Mouse (Mus musculus) inflammation-experienced regulatory T-cells, adult 6 months (primary cell): ENCODE data around the gene Pla2g1b. TPM values are rescaled to one million over a fixed set of nuclear protein-coding genes. Genes with fewer than 3 reads are reported as not detected.

Experiments used
- ATAC-seq: one replicate; pipeline ENCODE4 v1.8.0; 2017
- polyA plus RNA-seq, 3 experiments: library from polyadenylated mRNA; unstranded; fragments of 100-300 nt; shearing (Covaris generic); gene quantifications; one replicate each; pipeline ENCODE4 v1.2.1; 2017

Gene Pla2g1b
- polyA plus RNA-seq, 3 experiments from 2014 or later = not detected

DNA sequence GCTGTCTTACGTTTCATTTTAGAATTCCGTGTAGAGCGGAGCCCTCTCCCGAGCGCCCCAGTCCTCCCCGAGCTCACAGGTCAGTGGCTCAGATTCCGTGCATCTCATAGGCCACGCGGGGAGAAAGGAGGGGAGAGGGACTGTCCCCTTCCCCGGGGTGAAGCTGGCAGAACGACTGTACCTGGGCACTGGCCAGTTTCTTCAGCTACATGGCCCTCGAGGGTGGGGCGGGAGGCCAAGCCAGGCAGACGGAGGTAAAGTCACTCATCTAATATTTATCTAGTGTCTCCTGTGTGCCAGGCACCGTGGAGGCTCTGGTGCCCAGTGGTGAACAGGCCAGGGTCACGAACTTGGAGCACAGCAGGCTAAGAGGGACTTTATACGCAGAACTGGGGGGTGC, 19.0 kb upstream of the Pla2g1b start:
- ATAC-seq = no peak

DNA sequence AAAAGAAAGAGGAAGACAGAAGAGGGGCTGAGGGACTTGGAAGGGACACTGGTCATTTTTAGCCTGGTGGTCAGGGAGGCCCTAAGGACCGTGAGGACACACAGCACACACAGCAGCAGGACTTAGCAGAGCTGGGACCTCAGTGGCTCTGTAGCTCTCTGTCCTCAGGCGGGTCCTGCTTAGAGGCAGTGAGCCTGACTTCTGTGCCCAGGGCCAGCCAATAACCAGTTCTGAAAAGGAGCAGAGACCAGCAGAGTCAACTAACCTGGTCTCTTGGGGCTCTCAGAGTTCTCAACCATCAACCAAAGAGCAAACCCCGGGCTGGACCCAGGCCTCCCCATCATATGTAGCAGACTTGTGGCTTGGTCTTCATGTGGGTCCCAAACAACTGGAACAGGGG, 16.8 kb upstream of the Pla2g1b start:
- no peak for ATAC-seq

DNA sequence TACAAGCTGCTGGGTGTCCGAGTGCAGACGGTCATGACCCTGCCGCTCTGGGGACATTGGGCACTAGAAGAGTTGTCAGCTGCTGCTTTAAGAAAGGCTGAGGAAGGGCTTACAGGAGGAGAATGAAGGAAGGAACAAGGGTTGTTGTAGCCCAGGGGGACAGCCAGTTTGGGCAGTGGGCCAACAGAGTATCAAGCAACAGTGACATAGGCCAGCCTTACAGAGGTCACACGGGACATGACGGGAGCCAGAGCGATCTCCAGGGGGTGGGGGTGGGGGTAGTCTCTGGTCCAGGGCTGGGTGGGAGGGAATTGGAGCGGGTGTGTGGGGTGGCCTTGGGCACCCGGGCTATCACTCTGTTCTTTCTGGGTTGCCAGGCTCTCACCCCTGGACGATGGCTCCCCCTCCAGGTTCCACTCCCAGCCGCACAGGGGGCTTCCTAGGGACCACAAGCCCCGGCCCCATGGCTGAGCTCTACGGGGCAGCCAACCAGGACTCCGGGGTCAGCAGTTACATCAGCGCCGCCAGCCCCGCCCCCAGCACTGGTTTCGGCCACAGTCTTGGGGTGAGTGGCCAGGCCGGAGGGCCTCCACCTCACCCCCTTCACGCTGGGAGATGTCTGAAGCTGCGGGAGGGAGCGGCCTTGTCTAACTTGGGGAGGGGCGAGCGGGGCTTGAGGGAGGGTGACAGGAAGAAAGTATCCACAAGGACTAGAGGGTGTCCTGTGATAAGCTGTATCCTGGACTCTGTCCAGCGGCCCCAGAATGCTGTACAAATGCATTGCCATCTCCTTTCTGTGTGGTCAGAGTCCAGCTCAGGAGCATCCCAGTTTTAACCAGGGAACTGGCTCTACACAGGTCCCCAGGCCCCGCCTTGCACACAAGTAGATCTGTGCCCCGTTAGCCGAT, 15.4 kb upstream of the Pla2g1b start:
- no peak for ATAC-seq

DNA sequence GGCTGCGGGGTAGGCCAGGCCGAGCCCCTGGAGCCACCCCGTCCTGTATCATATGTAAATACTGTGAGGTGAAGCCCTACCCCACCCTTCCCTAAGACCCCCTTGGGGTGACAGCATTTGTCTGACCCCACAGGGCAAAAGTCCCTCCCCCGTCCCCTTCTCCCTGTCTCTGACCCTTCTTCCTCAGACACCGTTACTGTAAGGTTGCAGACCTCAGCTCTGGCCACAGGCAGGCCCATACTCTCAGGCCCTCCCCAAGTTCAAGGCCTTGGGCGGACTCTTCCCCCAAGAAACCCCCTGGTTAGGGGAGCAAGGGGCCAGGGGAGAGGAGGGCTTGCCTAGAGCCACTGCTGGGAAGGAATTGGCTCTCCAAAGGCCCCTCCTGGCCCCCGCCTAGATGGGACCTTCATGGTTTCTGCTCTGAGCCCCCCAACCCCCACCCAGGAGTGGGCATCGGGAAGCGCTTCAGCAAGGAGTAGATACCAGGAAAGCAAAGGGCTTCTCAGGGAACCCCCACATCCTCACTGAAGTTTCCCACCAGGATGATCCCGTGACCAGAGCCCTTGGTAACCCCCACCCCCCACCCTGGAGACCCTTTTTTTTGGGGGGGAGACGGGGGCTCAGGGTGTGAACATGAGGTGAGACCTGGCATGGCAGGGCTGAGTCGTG, 11.5 kb upstream of the Pla2g1b start:
- no peak for ATAC-seq

DNA sequence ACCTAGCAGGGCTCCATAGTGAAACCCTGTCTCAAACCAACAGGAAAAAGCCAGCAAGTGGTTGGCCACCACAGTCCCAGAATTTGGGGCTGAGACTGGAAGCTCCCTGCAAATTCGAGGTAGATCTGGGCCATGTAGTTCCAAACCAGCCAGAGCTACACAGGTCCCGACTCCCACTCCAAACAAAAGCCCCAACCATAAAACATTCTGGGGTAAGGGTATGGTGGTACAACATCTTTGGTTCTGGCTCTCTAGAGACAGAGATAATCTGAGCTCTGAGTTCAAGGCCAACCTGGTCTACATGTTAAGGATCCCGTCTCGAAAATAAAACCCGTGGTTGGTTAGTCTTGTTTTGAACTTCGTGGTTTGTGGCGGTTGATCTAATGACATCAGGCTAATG, 10.2 kb upstream of the Pla2g1b start:
- no peak for ATAC-seq

DNA sequence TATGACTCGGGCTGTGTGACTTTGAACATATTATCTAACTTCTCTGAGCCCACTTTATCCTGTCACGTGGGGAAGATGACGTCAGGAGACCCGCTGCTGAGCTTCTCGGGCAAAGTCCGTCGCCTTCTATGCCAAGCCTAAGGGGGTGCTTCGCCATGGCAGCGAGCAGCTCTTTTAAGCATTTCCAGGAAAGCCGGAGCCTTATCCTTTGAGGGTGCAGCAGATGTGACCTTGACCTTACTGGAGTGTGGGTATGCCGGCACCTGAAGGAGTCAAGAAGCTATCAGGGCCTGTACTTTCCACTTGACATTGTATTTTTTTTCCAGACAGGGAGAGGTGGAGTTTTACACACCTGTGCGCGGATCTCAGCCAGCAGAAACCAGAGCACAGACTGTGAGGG, 7.1 kb upstream of the Pla2g1b start:
- ATAC-seq = no peak

DNA sequence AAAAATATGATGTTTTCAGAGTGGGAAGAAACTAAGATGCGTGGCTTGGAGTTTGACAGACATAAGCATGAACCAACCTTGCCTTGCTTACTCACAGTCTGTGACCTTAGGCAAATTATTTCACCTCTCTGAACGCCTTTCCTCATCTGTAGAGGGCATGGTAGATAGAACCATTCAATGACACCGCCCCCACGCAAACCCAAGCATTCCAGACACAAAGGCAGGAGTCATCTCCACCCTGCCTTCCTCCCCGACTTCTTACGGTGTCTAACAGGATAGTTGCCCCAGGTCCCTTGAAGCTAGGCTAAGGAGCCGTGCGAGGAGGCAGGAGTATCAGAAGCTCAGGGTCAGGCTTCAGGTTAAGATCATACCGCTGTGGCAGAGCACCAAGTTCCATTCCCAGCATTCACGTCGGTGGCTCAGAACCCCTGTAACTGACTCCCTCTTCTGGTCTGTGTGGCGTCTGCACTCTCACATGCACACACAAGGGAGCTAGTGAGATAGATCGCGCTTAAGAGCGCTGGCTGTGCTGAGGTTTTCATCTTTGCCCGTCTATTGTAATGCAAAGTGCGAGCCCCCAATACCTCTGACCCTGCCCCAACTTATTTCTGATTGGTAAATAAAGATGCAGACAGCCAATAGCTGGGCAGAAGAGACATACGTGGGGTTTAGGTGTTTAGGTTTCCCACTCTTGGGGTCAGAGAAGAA, 1.5 kb upstream of the Pla2g1b start:
- no peak for ATAC-seq

DNA sequence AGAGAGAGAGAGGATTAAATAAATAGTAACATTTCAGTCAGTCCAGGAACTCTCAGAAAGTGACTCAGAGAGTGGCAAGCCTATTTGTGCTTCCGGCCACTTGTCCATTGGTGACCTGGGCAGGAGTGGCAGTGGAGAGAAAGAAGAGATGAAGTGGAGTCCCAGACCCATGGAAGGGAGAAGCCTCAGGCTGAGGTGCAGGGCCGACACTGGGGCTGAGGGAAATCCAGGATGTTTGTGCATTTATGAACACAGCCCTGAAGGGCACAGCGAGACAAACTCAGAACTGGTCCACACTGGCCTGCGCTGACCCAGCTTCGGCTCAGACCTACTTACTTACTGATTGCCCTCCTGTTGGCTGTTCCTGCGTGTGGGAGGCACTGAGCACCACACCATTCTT, 3.7 kb downstream of the Pla2g1b start:
- no peak for ATAC-seq

DNA sequence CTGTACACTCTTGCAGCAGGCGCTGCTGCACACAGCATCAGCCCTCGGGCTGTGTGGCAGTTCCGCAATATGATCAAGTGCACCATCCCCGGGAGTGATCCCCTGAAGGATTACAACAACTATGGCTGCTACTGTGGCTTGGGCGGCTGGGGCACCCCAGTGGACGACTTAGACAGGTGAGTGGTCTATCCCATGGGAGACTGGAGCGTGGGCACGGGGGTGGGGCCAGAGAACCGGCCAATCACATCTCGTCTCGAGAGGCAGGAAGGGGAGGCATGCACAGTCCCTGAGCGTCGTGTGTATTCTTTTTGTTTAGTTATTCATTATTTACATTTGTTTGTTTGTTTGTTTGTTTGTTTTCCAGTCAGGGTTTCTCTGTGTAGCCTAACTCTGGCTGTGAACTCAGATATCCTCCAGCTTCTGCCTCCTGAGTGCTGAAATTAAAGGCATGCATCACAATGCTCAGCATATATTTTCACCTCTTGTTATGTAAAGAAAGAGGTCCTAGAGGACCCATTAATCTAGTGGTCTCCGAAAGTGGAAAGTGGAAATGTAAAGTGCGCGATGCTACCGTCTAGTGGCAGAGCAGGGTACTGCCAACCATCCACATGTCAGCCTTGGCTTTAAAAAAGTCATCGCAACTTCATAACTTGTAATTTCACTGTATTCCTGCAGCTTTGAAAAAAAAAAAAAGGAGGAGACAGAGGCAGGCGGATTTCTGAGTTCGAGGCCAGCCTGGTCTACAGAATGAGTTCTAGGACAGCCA, 4.9 kb downstream of the Pla2g1b start:
- peak; percentile 32 for ATAC-seq

DNA sequence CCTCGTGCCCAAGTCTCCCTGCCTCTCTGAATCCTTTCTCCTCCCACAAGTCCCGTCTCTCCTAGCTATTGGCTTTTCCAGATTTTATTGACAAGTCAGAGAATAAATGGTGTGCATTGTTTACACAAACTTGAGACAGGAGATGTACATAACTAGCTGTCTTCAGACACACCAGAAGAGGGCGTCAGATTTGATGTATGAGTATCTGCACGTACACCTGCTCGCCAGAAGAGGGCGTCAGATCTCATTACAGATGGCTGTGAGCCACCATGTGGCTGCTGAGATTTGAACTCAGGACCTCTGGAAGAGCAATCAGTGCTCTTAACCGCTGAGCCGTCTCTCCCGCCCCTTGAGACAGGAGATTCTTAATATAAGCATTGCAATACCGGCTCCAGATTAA, 7.1 kb downstream of the Pla2g1b start:
- no peak for ATAC-seq

DNA sequence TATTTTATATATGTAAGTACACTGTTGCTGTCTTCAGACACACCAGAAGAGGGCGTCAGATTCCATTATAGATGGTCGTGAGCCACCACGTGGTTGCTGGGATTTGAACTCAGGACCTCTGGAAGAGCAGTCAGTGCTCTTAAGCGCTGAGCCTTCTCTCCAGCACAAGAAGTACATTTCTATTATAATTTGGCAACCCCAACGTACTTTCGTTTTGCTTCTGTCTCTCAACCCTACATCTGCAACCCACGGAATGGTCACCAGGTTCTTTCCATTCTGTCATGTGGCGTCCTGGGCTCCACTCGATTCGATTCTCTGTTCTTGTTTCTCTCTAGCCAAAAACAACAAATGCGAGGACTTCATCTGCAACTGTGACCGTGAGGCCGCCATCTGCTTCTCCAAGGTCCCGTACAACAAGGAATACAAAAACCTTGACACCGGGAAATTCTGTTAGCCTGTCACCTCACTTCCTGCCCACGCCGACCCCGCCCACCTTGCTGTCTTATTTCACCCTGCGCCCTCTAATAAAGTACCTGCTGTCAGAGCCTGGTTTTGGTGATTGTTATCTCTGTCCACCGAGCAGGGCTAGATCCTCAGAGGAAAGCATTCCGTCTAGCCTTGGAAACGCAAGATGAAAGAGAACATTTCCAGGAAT, 8.2 kb downstream of the Pla2g1b start:
- ATAC-seq = peak; percentile 74

DNA sequence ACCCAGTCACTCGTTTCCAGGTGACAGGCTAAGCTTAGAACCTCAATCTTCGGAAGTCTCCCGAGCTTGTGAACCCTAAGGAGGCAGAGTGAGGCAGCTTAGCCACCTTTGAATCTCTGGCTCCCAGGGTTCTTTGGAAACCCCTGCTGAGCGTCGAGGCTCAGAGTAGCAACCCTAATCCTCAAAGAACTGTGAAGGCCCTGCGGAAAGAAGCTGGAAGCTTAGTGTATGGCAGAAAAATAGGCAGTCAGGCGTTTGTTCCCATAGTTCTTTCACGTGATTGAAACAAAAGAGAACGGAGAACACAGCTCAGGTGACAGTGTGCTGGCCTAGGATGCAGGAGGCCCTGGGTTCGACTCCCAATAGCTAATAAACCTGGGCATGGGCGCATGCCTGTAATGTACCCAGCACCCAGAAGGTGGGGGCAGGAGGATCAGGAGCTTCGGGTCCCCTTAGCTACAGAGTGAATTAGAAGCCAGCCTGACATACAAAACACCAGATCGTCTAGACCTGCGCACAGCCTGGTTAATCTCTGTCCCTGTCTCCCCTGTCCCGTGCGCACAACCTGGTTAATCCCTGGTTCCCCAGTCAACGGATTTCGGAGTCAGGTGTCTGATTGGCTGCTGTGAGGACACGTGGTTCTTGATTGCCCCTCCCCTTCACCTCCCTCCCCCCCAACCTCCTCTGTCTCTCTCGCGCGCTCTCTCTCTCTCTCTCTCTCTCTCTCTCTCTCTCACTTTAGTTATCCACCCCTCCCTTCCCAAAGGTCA, 9.5 kb downstream of the Pla2g1b start:
- ATAC-seq = peak; percentile 45

DNA sequence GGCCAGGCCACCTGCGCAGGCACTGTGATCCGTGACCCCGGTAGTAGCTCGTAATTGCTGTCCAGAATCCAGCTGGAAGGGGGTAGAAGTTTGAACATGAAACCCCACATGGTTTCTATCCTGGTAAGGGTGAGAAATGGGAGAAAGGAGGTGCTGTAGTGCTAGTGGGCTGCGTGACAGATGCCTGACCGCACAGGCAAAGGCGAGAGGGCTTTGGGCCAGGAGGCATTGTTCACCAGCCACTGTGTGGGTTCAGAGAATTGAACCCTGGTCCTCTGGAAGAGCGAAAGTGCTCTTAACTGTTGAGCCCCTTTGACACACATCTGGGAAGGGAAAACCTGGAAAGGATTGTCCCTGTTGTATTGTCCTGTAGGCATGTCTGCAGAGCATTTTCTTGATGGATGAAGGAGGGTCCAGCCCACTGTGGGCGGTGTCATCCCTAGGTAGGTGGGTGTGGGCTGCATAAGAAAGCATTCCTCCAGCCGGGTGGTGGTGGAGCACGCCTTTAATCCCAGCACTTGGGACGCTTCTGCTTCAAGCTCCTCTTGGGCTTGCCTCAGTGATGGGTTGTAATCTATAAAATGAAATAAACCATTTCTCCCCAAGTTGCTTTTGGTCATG, 10.2 kb downstream of the Pla2g1b start:
- ATAC-seq = no peak

DNA sequence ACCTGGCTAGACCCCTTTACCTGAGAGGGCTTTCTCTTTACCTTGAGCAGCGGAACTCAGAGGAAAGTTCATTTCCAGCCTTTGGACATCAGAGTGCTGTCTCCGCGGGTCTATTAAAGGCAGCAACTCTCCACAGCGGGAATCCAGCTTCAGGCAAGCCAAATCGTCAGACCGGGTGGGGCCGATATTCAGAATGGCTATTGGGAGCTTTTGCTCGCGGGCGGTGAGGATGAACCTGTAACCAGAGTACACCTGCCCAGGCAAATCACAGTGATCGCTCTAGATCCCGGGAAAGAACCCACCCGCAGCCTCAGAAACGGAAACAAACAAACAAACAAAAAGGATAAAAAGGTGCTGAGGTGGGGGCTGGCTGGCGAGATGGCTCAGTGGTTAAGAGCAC, 13.5 kb downstream of the Pla2g1b start:
- no peak for ATAC-seq

DNA sequence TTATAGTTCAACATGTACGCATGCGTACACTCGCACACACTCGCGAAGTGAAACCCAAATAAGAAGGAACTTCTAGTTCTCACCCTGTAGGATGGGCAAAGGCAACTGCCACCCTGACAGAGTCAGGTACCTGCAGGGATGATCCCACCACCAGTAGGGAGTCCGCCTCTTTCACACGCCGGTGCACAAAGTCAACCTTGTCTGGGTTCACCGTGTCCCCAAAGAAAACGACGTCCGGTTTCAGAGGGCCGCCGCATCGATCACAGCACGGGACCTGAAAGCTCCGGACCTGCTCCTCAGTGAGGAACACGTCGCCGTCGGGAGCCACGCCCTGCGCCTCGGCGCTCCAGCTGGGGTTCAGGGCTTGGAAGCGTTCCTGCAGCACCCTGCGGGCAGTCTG, 14.0 kb downstream of the Pla2g1b start:
- ATAC-seq = no peak

DNA sequence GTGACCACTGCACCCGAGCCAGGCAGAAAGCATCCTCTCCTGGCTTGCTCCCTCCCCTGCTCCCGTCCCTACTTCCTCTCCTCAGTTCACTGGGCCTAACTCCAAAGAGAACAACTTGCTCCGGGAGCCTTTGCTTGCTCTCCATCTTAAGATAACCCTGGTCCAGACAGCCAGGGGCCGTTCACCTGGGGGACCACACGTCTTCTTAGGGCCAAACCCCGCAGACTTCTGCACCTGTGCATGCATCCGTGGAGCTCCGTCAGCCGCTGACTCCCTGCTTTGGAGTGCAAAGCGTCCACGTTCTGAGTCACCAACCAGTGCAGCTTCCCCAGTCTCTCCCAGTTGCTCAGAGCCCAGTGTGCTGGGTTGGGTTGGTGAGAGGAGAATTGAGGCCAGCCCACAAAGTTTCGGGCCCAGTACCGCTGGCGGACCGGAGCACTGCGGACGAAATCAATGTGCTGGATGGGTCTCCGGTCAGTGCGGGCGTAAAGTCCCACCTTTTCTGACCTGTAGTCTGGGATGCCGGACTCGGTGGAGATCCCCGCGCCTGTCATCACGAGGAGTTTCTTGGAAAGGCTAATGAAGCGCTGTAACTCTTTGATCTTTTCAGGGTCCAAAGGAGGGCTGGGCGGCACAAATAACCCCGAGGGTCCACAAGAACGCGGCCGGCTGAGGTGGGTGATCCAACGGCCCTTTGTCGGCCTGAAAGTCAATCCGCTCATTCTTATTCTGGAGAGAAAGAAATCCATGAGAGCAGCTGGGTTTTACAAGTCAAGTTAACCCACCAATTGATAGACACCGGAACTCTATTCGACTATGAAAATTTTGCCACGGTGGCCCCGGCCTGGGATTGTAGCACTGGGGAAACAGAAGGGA, 16.6 kb downstream of the Pla2g1b start:
- ATAC-seq = no peak

DNA sequence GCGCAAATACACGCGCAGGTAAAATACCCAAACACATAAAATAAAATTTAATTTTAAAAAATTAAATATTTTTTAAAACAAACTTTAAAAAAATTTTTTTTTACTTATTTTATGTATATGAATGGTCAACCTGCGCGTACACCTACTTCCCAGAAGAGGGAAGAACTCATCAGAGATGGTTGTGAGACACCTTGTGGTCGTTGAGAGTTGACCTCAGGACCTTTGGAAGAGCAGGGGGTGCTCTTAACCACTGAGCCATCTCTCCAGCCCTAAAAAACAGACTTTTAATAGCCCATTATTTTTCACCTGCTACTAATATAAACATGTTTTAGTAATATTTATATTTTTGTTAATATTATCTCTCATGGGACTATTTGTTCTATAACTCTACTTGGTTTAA, 17.3 kb downstream of the Pla2g1b start:
- ATAC-seq = no peak

DNA sequence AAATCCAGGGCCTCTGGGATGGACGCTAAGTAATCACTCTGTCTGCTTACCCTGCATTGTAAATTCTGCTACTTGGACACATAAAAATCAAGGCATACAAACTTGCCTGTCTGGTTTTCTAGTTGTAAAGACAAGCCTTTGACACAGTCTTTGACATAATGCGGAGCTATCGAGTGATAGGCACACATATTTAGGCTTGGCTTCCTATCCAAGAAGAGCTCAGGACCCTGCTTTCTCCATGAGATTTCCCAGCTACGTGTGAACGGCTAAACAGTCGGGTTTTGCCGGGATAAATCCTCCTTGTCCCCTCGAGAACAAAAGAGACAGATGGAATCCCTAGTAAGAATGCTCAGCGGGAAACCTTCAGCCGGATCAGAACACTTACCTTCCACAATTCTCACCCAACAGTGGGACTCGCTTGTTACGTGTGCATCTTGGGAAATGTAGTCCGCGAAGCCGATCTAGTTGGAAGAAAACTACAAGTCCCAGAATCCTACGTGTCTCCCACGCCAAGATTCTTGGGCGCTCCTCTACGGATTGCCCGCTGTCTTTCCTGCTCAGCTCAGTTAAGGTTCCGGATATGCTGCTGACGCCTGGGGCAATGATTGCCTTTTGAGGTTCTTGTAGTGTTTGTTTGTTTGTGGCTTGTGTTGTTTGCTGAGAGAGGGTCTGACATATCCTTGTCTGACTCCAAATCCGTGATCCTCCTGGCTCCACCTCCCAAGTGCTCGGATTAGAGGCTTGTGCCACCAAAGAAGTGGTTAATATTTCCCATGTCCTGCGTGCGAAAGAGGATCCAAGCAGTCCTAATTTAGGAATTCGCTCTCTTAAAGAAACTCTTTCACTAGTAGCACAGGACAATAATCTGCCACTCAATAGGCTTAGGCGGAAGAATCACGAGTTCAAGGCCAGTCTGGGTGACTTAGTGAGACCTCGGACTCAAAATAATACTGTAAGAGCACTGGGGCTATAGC, 18.2 kb downstream of the Pla2g1b start, which contains the start of gene Sirt4:
TSS of gene Sirt4 (minus strand) at position 779 of the 974 bp plus-strand sequence.
- peak; percentile 91 for ATAC-seq

DNA sequence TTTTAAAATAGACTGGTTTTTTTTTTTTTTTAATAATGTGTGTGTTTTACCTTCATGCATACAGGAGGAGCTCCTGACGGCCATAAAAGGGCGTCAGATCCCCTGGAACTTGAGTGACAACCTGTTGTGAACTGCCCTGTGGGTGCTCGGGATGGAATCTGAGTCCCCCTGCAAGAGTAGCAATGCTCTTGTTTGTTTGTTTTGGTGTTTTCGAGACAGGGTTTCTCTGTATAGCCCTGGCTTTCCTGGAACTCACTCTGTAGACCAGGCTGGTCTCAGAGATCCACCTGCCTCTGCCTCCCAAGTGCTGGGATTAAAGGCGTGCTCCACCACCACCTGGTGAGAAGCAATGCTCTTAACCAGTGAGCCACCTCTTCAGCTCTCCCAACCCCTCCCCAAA, 18.9 kb downstream of the Pla2g1b start:
- no peak for ATAC-seq
